Mouse (Mus musculus) gastrocnemius, postnatal 14 days (tissue): ENCODE results near the gene Ap3b2. TPM values are rescaled to one million over a fixed set of nuclear protein-coding genes. Genes with fewer than 3 reads are reported as not detected.
"Not testable (repeated sequence)": the region's sequence is repeated elsewhere in the genome, so short reads cannot be mapped to it uniquely, and the experiment has no call there.

Experiments used
- DNase-seq: peaks from one replicate; pipeline ENCODE4 v3.0.0; 2021; ENCODE audit warnings: mixed read lengths
- intact Hi-C: fragments of 180-260 bp; cut with DNase I; formaldehyde crosslinking; loops from one replicate; pipeline ENCODE4 v1.15.1; 2025; ENCODE audit warnings: low total_unique reads
- total RNA-seq, 2 experiments: library from RNA; stranded (reverse); gene quantifications; 2 replicates each; pipeline ENCODE4 v1.2.3; 2021

The Ap3b2 gene
- total RNA-seq, 2 experiments from 2014 or later: 2.1 to 4.0 TPM

GRCm38 (mm10) chr7:81479531-81480090 lies 14.1 kb downstream of the Ap3b2 start:
- intact Hi-C loops: no loop called here
- no peak for DNase-seq

- DNase-seq, intact Hi-C loops: not testable (repeated sequence)
Measured at GRCm38 (mm10) chr7:81478261-81478660, 15.5 kb downstream of the Ap3b2 start.

GRCm38 (mm10) chr7:81476833-81477232 lies 16.9 kb downstream of the Ap3b2 start:
- no peak for DNase-seq
- intact Hi-C loops: no loop called here

- intact Hi-C loops: no loop called here
- DNase-seq: peak; percentile 32
Measured at GRCm38 (mm10) chr7:81475221-81475620, 18.5 kb downstream of the Ap3b2 start.

- DNase-seq: no peak
Measured at GRCm38 (mm10) chr7:81464906-81465450, 28.7 kb downstream of the Ap3b2 start.

GRCm38 (mm10) chr7:81464116-81464515 lies 29.6 kb downstream of the Ap3b2 start:
- no peak for DNase-seq
- intact Hi-C loops: no loop called here

More at GRCm38 (mm10) chr7:81464906-81465450, 28.7 kb downstream of the Ap3b2 start:
- intact Hi-C loops: no loop called here

GRCm38 (mm10) chr7:81462815-81463214 lies 30.9 kb downstream of the Ap3b2 start:
- no peak for DNase-seq
- intact Hi-C loops: no loop called here

GRCm38 (mm10) chr7:81455155-81455651 lies 38.5 kb downstream of the Ap3b2 start, which contains the start of gene Cpeb1:
Gene Cpeb1 (minus strand): TSS chr7:81455465.
- peak; percentile 78 for DNase-seq
- intact Hi-C loops: no loop called here

- intact Hi-C loops: no loop called here
- peak; percentile 67 for DNase-seq
Measured at GRCm38 (mm10) chr7:81454331-81455039, 39.2 kb downstream of the Ap3b2 start.

GRCm38 (mm10) chr7:81453443-81454274 lies 40.1 kb downstream of the Ap3b2 start:
- intact Hi-C loops: no loop called here
- peak; percentile 53 for DNase-seq

GRCm38 (mm10) chr7:81452971-81453441 lies 40.7 kb downstream of the Ap3b2 start:
- intact Hi-C loops: no loop called here
- peak; percentile 32 for DNase-seq

Other genes with a start within 250 kb of the Ap3b2 start
- gene Rps17, start 148.7 kb downstream of the Ap3b2 start, total RNA-seq: 1,000 to 10,000 TPM in 1 of 2 experiments, 100 to 1,000 TPM in 1; 890 to 1,010 TPM
- gene Cpeb1, start 38.5 kb downstream of the Ap3b2 start, total RNA-seq: 10 to 100 TPM in 1 of 2 experiments, 1 to 10 TPM in 1; 8.5 to 11.5 TPM
- gene BC048679, start 4.4 kb upstream of the Ap3b2 start, total RNA-seq: not detected
- 100 to 1,000 TPM; 204 to 220 TPM for gene Fsd2, start 73.0 kb upstream of the Ap3b2 start, total RNA-seq
- gene Whamm, start 77.3 kb upstream of the Ap3b2 start, total RNA-seq: 1 to 10 TPM; 4.8 to 5.7 TPM
- 10 to 100 TPM; 25.5 to 34.3 TPM for gene Homer2, start 213.6 kb upstream of the Ap3b2 start, total RNA-seq